14 mouse cellular contexts compared by ENCODE assay signal in the genomic region with DNA sequence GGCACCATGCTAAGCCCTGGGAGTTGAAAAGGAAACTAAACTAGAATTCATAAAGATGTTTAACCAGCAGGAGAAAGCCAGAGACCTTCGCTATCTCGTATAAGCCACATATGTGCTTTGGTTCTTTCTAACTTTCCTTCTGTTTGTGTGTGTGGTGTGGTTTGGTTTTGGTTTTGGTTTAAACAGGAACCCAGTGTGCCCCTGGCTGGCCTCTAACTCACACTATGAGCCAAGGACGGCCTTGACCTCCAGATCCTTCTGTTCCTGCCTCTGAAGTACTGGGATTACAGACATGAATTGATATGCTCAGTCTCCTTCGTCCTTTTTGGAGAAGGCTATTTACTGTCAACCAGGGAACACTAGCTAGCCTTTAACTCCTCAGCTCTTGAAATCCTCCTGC. TPM values are rescaled to one million over a fixed set of nuclear protein-coding genes. Genes with fewer than 3 reads are reported as not detected.
A peak's percentile ranks its signal among the peaks of the same experiment; 100 is the strongest.
DNase-seq lines count a peak whose midpoint lies in the region; ATAC-seq and TF ChIP-seq lines count a peak whose summit lies in the region.
"Had no signal": no experiment of that assay in that cellular context is flagged by ENCODE, and none has a peak within 500 bp of the region (broad histone marks: within the 10 kb centered on the region; RNA-seq: fewer than 3 reads in every experiment).

No protein-coding gene starts in this region.

- H3K27me3 ChIP-seq in hindbrain, embryonic 13.5 days = no peaks in the 10 kb centered on the region
- H3K27me3 ChIP-seq: midbrain, embryonic 15.5 days had no signal

- H3K4me2 ChIP-seq in hindbrain, embryonic 13.5 days = no peak overlapping the region
- H3K4me2 ChIP-seq: midbrain, embryonic 15.5 days had no signal

- no peak for ATAC-seq in hindbrain, embryonic 13.5 days (ENCODE audit: low FRiP score)
- ATAC-seq: midbrain, embryonic 15.5 days had no signal

- peak; percentile 57 for DNase-seq in adrenal gland, adult 2 months
- DNase-seq in adrenal gland, adult 18-20 months (ENCODE audit: low spot score in 2 of 2) = no peak
- peak; percentile 81 for DNase-seq in 416B (ENCODE audit: low read depth)
- DNase-seq in adrenal gland, postnatal 25 days = peak; percentile 33
- no peak for DNase-seq in layer of hippocampus, adult 2 months (ENCODE audit: low spot score in 2 of 2)
- DNase-seq in left cerebral cortex, postnatal 10 days (ENCODE audit: extremely low spot score in 1 of 2, low spot score in 2 of 2) = no peak
- DNase-seq: cerebellum, adult 8-10 months; heart, adult 2 months; heart, postnatal 10 days had no signal

- peak overlapping the region; percentile 3; the same call in 1 of the 2 replicates for H3K4me3 ChIP-seq in macrophage (ENCODE audit: inconsistent target)
- H3K4me3 ChIP-seq in layer of hippocampus, adult 2 months = no peak overlapping the region
- H3K4me3 ChIP-seq in hindbrain, embryonic 13.5 days = no peak overlapping the region
- H3K4me3 ChIP-seq: embryonic facial prominence, embryonic 10.5 days; heart, adult 2 months; midbrain, embryonic 15.5 days had no signal

- peaks cover 18% of the 10 kb centered on the region for H3K4me1 ChIP-seq in hindbrain, embryonic 13.5 days (replicated peaks)

- no peaks in the 10 kb centered on the region for H3K36me3 ChIP-seq in macrophage (ENCODE audit: inconsistent target)
- no peaks in the 10 kb centered on the region for H3K36me3 ChIP-seq in hindbrain, embryonic 13.5 days
- H3K36me3 ChIP-seq: embryonic facial prominence, embryonic 10.5 days; midbrain, embryonic 15.5 days had no signal

- WGBS in macrophage (ENCODE audit: missing documents) = 8% methylated on average over 4 of the region's 4 CpGs
- WGBS in hindbrain, embryonic 13.5 days = 97% methylated on average over 4 of the region's 4 CpGs

- intact Hi-C loops in left cerebral cortex, postnatal 10 days (cut with DNase I) = no loop called here

- H3K79me2 ChIP-seq in macrophage (ENCODE audit: inconsistent target) = peaks cover 22% of the 10 kb centered on the region

- H3K9ac ChIP-seq in hindbrain, embryonic 13.5 days = no peak overlapping the region
- H3K9ac ChIP-seq: midbrain, embryonic 15.5 days had no signal

- peak overlapping the region; percentile 58 for H3K27ac ChIP-seq in macrophage
- no peak overlapping the region for H3K27ac ChIP-seq in layer of hippocampus, adult 2 months
- H3K27ac ChIP-seq in hindbrain, embryonic 13.5 days = no peak overlapping the region
- H3K27ac ChIP-seq: embryonic facial prominence, embryonic 10.5 days; heart, adult 2 months; kidney, postnatal 0 days; midbrain, embryonic 15.5 days had no signal

- no peaks in the 10 kb centered on the region for H3K9me3 ChIP-seq in hindbrain, embryonic 13.5 days
- H3K9me3 ChIP-seq: embryonic facial prominence, embryonic 10.5 days; midbrain, embryonic 15.5 days had no signal

- no peak for TF ChIP-seq CTCF in layer of hippocampus, adult 2 months (conservative IDR thresholded peaks at IDR 0.05)

RNA-seq across cellular contexts. Expression of a gene that starts 29.9 kb away (rescaled TPM):
- 1 to 10 TPM in 1 of 2 experiments, under 1 TPM in 1; 0.81 to 4.2 TPM for total RNA-seq in adrenal gland, adult 2 months (2021)
- 1.3 and 2.1 TPM in 2 replicates for polyA plus RNA-seq in adrenal gland, adult 2 months (2012; rRNA removed)
- 1 to 10 TPM in 1 of 2 experiments, under 1 TPM in 1; 0.89 to 2.8 TPM for total RNA-seq in adrenal gland, adult 18-20 months (2021)
- 2.2 and 2.6 TPM in 2 replicates for total RNA-seq in adrenal gland, postnatal 25 days (2021)
- 10 to 100 TPM in 2 of 26 experiments, 1 to 10 TPM in 17, under 1 TPM in 7; 0.41 to 11.4 (median 4.2) TPM for total RNA-seq in macrophage (2018; cell fraction: chromatin; rRNA removed)
- 1 to 10 TPM; 1.3 to 4.3 (median 2.6) TPM for total RNA-seq in macrophage (2018; cell fraction: cytosol; rRNA removed)
- total RNA-seq in macrophage (2018; cell fraction: nucleus; rRNA removed) = 10 to 100 TPM in 1 of 26 experiments, 1 to 10 TPM in 25; 1.2 to 11.2 (median 3.7) TPM
- 2.1 to 3.5 TPM (median 2.4 TPM) in 3 replicates for polyA plus RNA-seq in macrophage (2018)
- 10 to 100 TPM; 32.0 TPM for total RNA-seq in layer of hippocampus, adult 2 months (2021)
- polyA plus RNA-seq in hindbrain, embryonic 13.5 days (2015; fragmentation: Nextera tagmentation; extraction: Ambion mirVana) = 8.8 TPM in 2 replicates
- total RNA-seq in left cerebral cortex, postnatal 10 days (2021) = 10 to 100 TPM; 69.4 to 71.9 TPM

Comparison
In these comparisons a context has a peak if more than half of its experiments do, and no peak if none do; other contexts are left out.
1. DNase-seq: peak in adrenal gland, adult 2 months (single experiment), 416B (single experiment) and adrenal gland, postnatal 25 days (single experiment); none in adrenal gland, adult 18-20 months (0 of 2), layer of hippocampus, adult 2 months (0 of 2) and left cerebral cortex, postnatal 10 days (0 of 2).